ENCODE assay signal across 8 mouse cellular contexts in the genomic region with DNA sequence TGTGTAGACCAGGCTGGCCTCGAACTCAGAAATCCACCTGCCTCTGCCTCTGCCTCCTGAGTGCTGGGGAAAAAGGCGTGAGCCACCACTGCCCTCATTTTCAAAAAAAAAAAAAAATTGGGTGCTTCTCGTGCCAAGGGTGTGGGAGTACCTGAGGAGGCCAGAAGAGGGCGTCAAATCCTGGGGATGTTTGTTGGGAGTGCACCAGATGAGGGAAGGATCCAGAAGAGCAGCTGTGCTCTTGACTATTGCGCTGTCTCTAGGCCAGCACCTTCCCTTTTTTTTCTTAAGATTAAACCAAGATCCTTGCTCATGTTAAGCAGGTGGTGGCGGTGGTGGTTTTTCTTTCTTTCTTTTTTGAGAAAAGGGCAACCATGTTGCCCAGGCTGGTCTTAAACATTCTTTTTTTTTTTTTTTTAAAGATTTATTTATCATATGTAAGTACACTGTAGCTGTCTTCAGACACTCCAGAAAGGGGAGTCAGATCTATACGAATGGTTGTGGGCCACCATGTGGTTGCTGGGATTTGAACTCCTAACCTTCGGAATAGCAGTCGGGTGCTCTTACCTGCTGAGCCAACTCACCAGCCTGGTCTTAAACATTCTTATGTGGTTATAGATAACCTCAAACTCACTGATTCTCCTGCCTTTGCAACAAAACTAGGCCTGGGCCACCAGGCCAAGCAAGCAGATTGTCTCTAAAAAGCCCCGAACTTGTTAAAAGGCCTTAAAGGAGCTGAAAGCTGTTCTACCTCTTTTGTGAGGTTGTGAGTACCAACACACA. TPM values are rescaled to one million over a fixed set of nuclear protein-coding genes. Genes with fewer than 3 reads are reported as not detected.
A peak's percentile ranks its signal among the peaks of the same experiment; 100 is the strongest.
DNase-seq lines count a peak whose midpoint lies in the region; ATAC-seq and TF ChIP-seq lines count a peak whose summit lies in the region.

No protein-coding gene starts in this region.

- no peak overlapping the region for H3K9ac ChIP-seq in hindbrain, embryonic 16.5 days (ENCODE audit: low read depth, low read length)
- peak overlapping the region; percentile 100 for H3K9ac ChIP-seq in liver, embryonic 13.5 days

- no peak overlapping the region for H3K4me2 ChIP-seq in hindbrain, embryonic 16.5 days (ENCODE audit: low read length)
- H3K4me2 ChIP-seq in liver, embryonic 13.5 days, result peak overlapping the region; percentile 92

- TF ChIP-seq CTCF in small intestine, adult 2 months (IDR thresholded peaks at IDR 0.05; ENCODE audit: extremely low read depth, insufficient read length, insufficient replicate concordance, low read depth, low read length), result peak; percentile 63; the same call in 1 of the 2 replicates

- H3K4me1 ChIP-seq in hindbrain, embryonic 10.5 days (replicated peaks), result peaks cover 38% of the 10 kb centered on the region
- peaks cover 27% of the 10 kb centered on the region for H3K4me1 ChIP-seq in hindbrain, embryonic 16.5 days (ENCODE audit: control insufficient read depth, insufficient read depth, low read depth, low read length)
- peaks cover 84% of the 10 kb centered on the region for H3K4me1 ChIP-seq in liver, embryonic 13.5 days (replicated peaks)
- peaks cover 14% of the 10 kb centered on the region; the same call in 1 of the 2 replicates for H3K4me1 ChIP-seq in small intestine, adult 2 months (ENCODE audit: control insufficient read depth, insufficient read depth, insufficient read length, low read length)

- ATAC-seq in hindbrain, embryonic 16.5 days, result no peak
- ATAC-seq in liver, embryonic 13.5 days (ENCODE audit: low read depth), result no peak

- 82% methylated on average over 10 of the region's 10 CpGs for WGBS in hindbrain, embryonic 10.5 days
- WGBS in hindbrain, embryonic 16.5 days, result 75% methylated on average over 10 of the region's 10 CpGs
- 50% methylated on average over 10 of the region's 10 CpGs for WGBS in liver, embryonic 13.5 days (ENCODE audit: insufficient replicate concordance)
- 67% methylated on average over 10 of the region's 10 CpGs for WGBS in small intestine, adult 2 months

- H3K4me3 ChIP-seq in hindbrain, embryonic 10.5 days, result no peak overlapping the region
- no peak overlapping the region for H3K4me3 ChIP-seq in hindbrain, embryonic 16.5 days (ENCODE audit: low read length)
- H3K4me3 ChIP-seq in liver, embryonic 13.5 days (replicated peaks), result peak overlapping the region; percentile 98
- H3K4me3 ChIP-seq in small intestine, adult 2 months (ENCODE audit: low read depth, low read length), result peak overlapping the region; percentile 4; the same call in 1 of the 2 replicates

- H3K27ac ChIP-seq in hindbrain, embryonic 10.5 days, result no peak overlapping the region
- no peak overlapping the region for H3K27ac ChIP-seq in hindbrain, embryonic 16.5 days (ENCODE audit: low read depth, low read length)
- H3K27ac ChIP-seq in liver, embryonic 13.5 days, result peak overlapping the region; percentile 97
- no peak overlapping the region for H3K27ac ChIP-seq in small intestine, adult 2 months (ENCODE audit: insufficient read depth, low read depth, low read length)

- no peaks in the 10 kb centered on the region for H3K36me3 ChIP-seq in hindbrain, embryonic 10.5 days
- no peaks in the 10 kb centered on the region for H3K36me3 ChIP-seq in hindbrain, embryonic 16.5 days (ENCODE audit: control insufficient read depth, insufficient read depth, low read length)
- peaks cover 14% of the 10 kb centered on the region; the same call in 1 of the 2 replicates for H3K36me3 ChIP-seq in liver, embryonic 13.5 days
- H3K36me3 ChIP-seq in small intestine, adult 2 months (ENCODE audit: control insufficient read depth, insufficient read depth, low read length), result 0 out of 2 replicates have a peak, but pooled peaks cover 4% of the 10 kb centered on the region

- no peaks in the 10 kb centered on the region for H3K9me3 ChIP-seq in hindbrain, embryonic 10.5 days
- H3K9me3 ChIP-seq in hindbrain, embryonic 16.5 days (ENCODE audit: control insufficient read depth, low read length), result no peaks in the 10 kb centered on the region
- H3K9me3 ChIP-seq in liver, embryonic 13.5 days (replicated peaks), result no peaks in the 10 kb centered on the region

- peak; percentile 37 for DNase-seq in hindbrain, embryonic 10.5 days (ENCODE audit: low spot score)
- DNase-seq in A20 (ENCODE audit: low read depth, low spot score), result peak; percentile 53
- peak; percentile 91 for DNase-seq in ZHBTc4 (ENCODE audit: low read depth, low spot score)
- DNase-seq in forelimb bud, embryonic 11.5 days (ENCODE audit: low read depth, low spot score), result peak; percentile 35
- peak; percentile 71 for DNase-seq in liver, embryonic 13.5 days
- DNase-seq in frontal cortex, postnatal 14 days (ENCODE audit: low spot score in 2 of 2), result no peak

- H3K27me3 ChIP-seq in hindbrain, embryonic 10.5 days (ENCODE audit: insufficient read depth, poor library complexity, severe bottlenecking), result peaks cover 2% of the 10 kb centered on the region; the same call in 1 of the 2 replicates
- H3K27me3 ChIP-seq in hindbrain, embryonic 16.5 days (replicated peaks; ENCODE audit: control insufficient read depth, insufficient read depth, low read length), result no peaks in the 10 kb centered on the region
- H3K27me3 ChIP-seq in liver, embryonic 13.5 days, result no peaks in the 10 kb centered on the region
- no peaks in the 10 kb centered on the region for H3K27me3 ChIP-seq in small intestine, adult 2 months (ENCODE audit: control insufficient read depth, insufficient read depth, low read length)

- TF ChIP-seq POLR2A in small intestine, adult 2 months (IDR thresholded peaks at IDR 0.05; ENCODE audit: low read depth, low read length), result no peak

RNA-seq across cellular contexts. Expression of a gene that starts 4.0 kb away (rescaled TPM):
- polyA plus RNA-seq in hindbrain, embryonic 10.5 days (2016; fragmentation: Nextera tagmentation; extraction: Ambion mirVana), result 11.5 and 12.5 TPM in 2 replicates
- 28.8 and 29.3 TPM in 2 replicates for polyA plus RNA-seq in hindbrain, embryonic 16.5 days (2015; fragmentation: Nextera tagmentation; extraction: Ambion mirVana)
- 20.5 and 23.1 TPM in 2 replicates for polyA plus RNA-seq in liver, embryonic 13.5 days (2015; fragmentation: Nextera tagmentation; extraction: Ambion mirVana)
- 19.2 and 56.2 TPM in 2 replicates for polyA plus RNA-seq in small intestine, adult 2 months (2012; rRNA removed)

Comparison
In these comparisons a context has a peak if more than half of its experiments do, and no peak if none do; other contexts are left out.
1. DNase-seq: peak in hindbrain, embryonic 10.5 days (single experiment), A20 (single experiment), ZHBTc4 (single experiment), forelimb bud, embryonic 11.5 days (single experiment) and liver, embryonic 13.5 days (single experiment); none in frontal cortex, postnatal 14 days (0 of 2).
2. H3K4me3 ChIP-seq: peak in liver, embryonic 13.5 days (single experiment) and small intestine, adult 2 months (single experiment); none in hindbrain, embryonic 10.5 days (single experiment) and hindbrain, embryonic 16.5 days (single experiment).